Mouse (Mus musculus) thymus, postnatal 25 days (tissue): ENCODE measurements around the gene Kcnq4.

ENCODE experiments used
- DNase-seq: peaks from one replicate; pipeline ENCODE4 v3.0.0; 2022

Kcnq4 gene

GRCm38 (mm10) chr4:120668551-120668950 lies 79.9 kb downstream of the Kcnq4 start:
- no peak for DNase-seq

GRCm38 (mm10) chr4:120667555-120667954 lies 80.9 kb downstream of the Kcnq4 start:
- DNase-seq = no peak

GRCm38 (mm10) chr4:120667045-120667501 lies 81.3 kb downstream of the Kcnq4 start:
- peak; percentile 60 for DNase-seq

- DNase-seq = peak; percentile 89
These were observed 81.9 kb downstream of the Kcnq4 start, which contains the start of gene Cited4 for GRCm38 (mm10) chr4:120666358-120667024. Cited4 (plus strand) TSS chr4:120666572.

GRCm38 (mm10) chr4:120665782-120666181 lies 82.6 kb downstream of the Kcnq4 start:
- DNase-seq = no peak

GRCm38 (mm10) chr4:120665144-120665700 lies 83.2 kb downstream of the Kcnq4 start:
- DNase-seq = no peak

- DNase-seq = no peak
These were observed 83.8 kb downstream of the Kcnq4 start for GRCm38 (mm10) chr4:120664601-120665000.

GRCm38 (mm10) chr4:120660485-120660884 lies 87.9 kb downstream of the Kcnq4 start:
- no peak for DNase-seq

GRCm38 (mm10) chr4:120655898-120656297 lies 92.5 kb downstream of the Kcnq4 start:
- no peak for DNase-seq

GRCm38 (mm10) chr4:120650208-120650592 lies 98.2 kb downstream of the Kcnq4 start:
- no peak for DNase-seq

- no peak for DNase-seq
These were observed 98.8 kb downstream of the Kcnq4 start for GRCm38 (mm10) chr4:120649369-120650207.
